Mouse (Mus musculus): ENCODE measurements at regions not wholly inside any gene's neighbourhood (a gene's known extent, or its start where the extent isn't known, plus 50 kb on each side); places are given as distances from the start of the nearest gene placed in this dataset.

DNA sequence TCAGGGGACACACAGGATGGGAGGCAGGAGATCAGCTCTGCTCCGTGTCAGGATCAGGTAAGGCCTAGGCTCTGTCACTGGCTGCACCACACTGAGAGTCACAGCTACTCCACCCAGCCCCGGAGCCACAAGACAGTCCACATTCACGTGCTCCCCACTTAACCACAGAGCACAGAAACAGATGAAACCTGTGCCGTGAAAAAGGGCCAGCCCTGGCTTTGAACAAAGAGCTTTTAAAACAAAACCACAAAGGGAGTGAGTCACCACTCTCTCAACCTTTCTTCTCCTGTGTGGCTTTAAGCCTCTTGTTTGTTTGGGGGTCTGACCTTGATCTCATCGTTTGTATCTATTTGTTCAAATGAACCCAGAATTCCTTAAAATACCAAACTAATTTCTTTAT lies 150.6 kb downstream of the Klf5 start:
- no peaks in the 10 kb centered on the region for H3K9me3 ChIP-seq
- no peaks in the 10 kb centered on the region for H3K4me1 ChIP-seq
- WGBS = 65% methylated on average over 5 of the region's 5 CpGs
- H3K36me3 ChIP-seq (replicated peaks) = no peaks in the 10 kb centered on the region
- H3K27me3 ChIP-seq (replicated peaks; ENCODE audit: low read depth, poor library complexity, severe bottlenecking) = no peaks in the 10 kb centered on the region
- H3K4me3 ChIP-seq = no peak overlapping the region
- DNase-seq (ENCODE audit: low spot score) = no peak
- no peak overlapping the region for H3K27ac ChIP-seq (replicated peaks)

DNA sequence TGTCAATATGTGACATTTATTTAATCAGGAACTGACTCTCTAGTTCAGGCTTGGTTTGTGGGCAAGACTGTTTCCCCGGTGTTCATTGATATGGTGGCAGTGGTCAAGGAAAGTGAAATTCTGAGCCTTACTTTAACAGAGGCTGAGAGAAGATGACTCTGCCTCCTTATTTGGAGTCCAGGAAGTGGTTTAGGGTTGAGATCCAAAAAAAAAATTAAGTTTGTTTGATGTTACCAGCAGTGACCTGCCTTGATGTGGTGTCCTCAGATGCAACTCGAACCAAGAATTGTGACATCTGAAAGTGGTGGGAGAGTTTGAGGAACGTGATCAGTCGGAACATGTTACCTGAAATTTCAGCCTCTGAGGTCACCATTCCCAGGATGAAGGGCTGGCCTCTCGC lies 151.4 kb downstream of the Klf5 start:
- Histone ChIP-seq H3K27me3 (replicated peaks; ENCODE audit: low read depth, poor library complexity, severe bottlenecking) (no peaks in the 10 kb centered on the region), H3K9me3 (no peaks in the 10 kb centered on the region), H3K4me1 (no peaks in the 10 kb centered on the region), H3K27ac (replicated peaks) (no peak overlapping the region), H3K36me3 (replicated peaks) (no peaks in the 10 kb centered on the region), H3K4me3 (no peak overlapping the region)
- WGBS = 92% methylated on average over 5 of the region's 5 CpGs
- DNase-seq (ENCODE audit: low spot score) = no peak

GRCm38 (mm10) chr14:99451110-99451795 lies 152.8 kb downstream of the Klf5 start:
- 88% methylated on average over 11 of the region's 11 CpGs for WGBS
- no peak overlapping the region for H3K4me3 ChIP-seq
- H3K4me1 ChIP-seq = no peaks in the 10 kb centered on the region
- H3K36me3 ChIP-seq (replicated peaks) = no peaks in the 10 kb centered on the region
- no peaks in the 10 kb centered on the region for H3K27me3 ChIP-seq (replicated peaks; ENCODE audit: low read depth, poor library complexity, severe bottlenecking)
- H3K27ac ChIP-seq (replicated peaks) = no peak overlapping the region
- no peak for DNase-seq (ENCODE audit: low spot score)
- H3K9me3 ChIP-seq = no peaks in the 10 kb centered on the region

DNA sequence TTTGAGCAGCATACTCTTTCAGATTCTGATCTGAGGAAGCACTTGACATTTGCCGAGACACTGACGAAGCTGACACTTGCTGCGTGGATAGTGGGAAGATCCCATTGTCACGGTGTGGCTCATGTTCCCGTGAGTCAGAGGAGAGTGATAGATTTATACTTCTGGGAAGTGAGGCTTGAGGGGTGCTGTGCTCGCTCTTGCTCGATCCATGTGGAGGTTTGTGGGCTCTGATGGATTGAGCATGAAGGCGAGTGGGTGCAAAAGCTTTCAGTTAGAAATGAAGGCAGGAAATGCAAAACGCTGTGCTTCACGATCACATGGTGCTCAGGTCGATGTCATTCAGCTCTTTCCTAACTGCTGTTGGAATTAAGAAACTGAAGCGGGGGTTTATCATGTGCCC lies 155.4 kb downstream of the Klf5 start:
- H3K36me3 ChIP-seq (replicated peaks) = no peaks in the 10 kb centered on the region
- no peaks in the 10 kb centered on the region for H3K27me3 ChIP-seq (replicated peaks; ENCODE audit: low read depth, poor library complexity, severe bottlenecking)
- no peak for DNase-seq (ENCODE audit: low spot score)
- no peak overlapping the region for H3K27ac ChIP-seq (replicated peaks)
- H3K4me3 ChIP-seq = no peak overlapping the region
- H3K9me3 ChIP-seq = no peaks in the 10 kb centered on the region
- no peaks in the 10 kb centered on the region for H3K4me1 ChIP-seq
- WGBS = 90% methylated on average over 12 of the region's 12 CpGs

GRCm38 (mm10) chr14:99456555-99456954 lies 158.1 kb downstream of the Klf5 start:
- H3K4me1 ChIP-seq = no peaks in the 10 kb centered on the region
- no peak overlapping the region for H3K4me3 ChIP-seq
- no peak for DNase-seq (ENCODE audit: low spot score)
- H3K9me3 ChIP-seq = no peaks in the 10 kb centered on the region
- 90% methylated on average over 10 of the region's 10 CpGs for WGBS
- no peak overlapping the region for H3K27ac ChIP-seq (replicated peaks)
- H3K27me3 ChIP-seq (replicated peaks; ENCODE audit: low read depth, poor library complexity, severe bottlenecking) = no peaks in the 10 kb centered on the region
- no peaks in the 10 kb centered on the region for H3K36me3 ChIP-seq (replicated peaks)

DNA sequence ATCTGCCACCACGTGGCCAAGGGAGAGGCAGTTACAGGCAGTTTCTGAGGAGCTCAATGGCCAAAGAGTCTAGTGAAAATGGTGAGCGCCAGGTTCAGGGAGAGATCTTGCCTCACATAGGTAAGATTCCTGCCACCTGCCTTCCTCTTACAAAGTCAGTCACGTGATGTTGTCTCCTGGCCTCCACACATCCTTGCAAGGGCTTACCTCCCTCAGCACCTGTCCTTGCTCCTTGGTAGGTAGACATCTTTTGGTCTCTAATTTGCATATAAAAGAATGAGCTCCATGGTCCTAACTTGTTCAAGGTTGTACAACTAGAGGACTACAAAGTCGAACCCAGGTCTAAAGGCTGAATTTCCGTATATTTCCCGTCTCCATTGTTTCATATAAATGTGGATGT lies 159.1 kb downstream of the Klf5 start:
- 85% methylated on average over 6 of the region's 6 CpGs for WGBS
- no peaks in the 10 kb centered on the region for H3K27me3 ChIP-seq (replicated peaks; ENCODE audit: low read depth, poor library complexity, severe bottlenecking)
- H3K27ac ChIP-seq (replicated peaks) = no peak overlapping the region

DNA sequence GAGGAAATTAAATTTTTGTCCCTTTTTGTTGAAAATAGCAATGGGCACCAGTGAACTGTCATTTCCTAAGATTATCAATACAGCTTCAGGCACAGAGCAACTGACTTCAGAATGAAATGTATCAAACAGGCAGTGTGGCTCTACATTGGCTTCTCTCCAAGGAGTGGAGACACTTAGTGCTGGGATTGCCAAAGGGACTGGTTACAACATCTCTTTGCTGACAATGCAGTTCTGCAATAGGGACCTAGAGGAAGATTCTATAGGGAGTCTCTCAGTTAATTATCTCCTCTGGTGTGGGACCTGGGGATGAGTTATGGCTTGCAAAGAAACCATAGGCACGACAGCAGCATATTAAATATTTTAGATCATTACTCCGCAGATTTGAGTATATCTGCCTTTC lies 173.6 kb downstream of the Klf5 start:
- no peak for DNase-seq (ENCODE audit: low spot score)
- Histone ChIP-seq H3K27ac (replicated peaks) (no peak overlapping the region), H3K36me3 (replicated peaks) (no peaks in the 10 kb centered on the region), H3K4me3 (no peak overlapping the region), H3K4me1 (no peaks in the 10 kb centered on the region), H3K9me3 (no peaks in the 10 kb centered on the region), H3K27me3 (replicated peaks; ENCODE audit: low read depth, poor library complexity, severe bottlenecking) (no peaks in the 10 kb centered on the region)
- whole genome bisulfite sequencing = 90% methylated on average over 2 of the region's 2 CpGs

More for the DNA sequence above, 159.1 kb downstream of the Klf5 start:
- Histone ChIP-seq H3K4me3 (no peak overlapping the region), H3K4me1 (no peaks in the 10 kb centered on the region), H3K36me3 (replicated peaks) (no peaks in the 10 kb centered on the region), H3K9me3 (no peaks in the 10 kb centered on the region)
- DNase-seq (ENCODE audit: low spot score) = no peak

GRCm38 (mm10) chr14:99475271-99475670 lies 176.8 kb downstream of the Klf5 start:
- H3K9me3 ChIP-seq = no peaks in the 10 kb centered on the region
- WGBS = 68% methylated on average over 8 of the region's 8 CpGs
- no peak overlapping the region for H3K4me3 ChIP-seq
- no peak overlapping the region for H3K27ac ChIP-seq (replicated peaks)
- no peaks in the 10 kb centered on the region for H3K27me3 ChIP-seq (replicated peaks; ENCODE audit: low read depth, poor library complexity, severe bottlenecking)
- no peaks in the 10 kb centered on the region for H3K36me3 ChIP-seq (replicated peaks)
- DNase-seq (ENCODE audit: low spot score) = no peak
- peaks cover 3% of the 10 kb centered on the region for H3K4me1 ChIP-seq

GRCm38 (mm10) chr14:99480325-99481077 lies 182.0 kb downstream of the Klf5 start:
- WGBS = 47% methylated on average over 10 of the region's 10 CpGs
- Histone ChIP-seq H3K36me3 (replicated peaks) (no peaks in the 10 kb centered on the region), H3K4me1 (peaks cover 12% of the 10 kb centered on the region), H3K9me3 (no peaks in the 10 kb centered on the region), H3K4me3 (no peak overlapping the region), H3K27ac (replicated peaks) (no peak overlapping the region), H3K27me3 (replicated peaks; ENCODE audit: low read depth, poor library complexity, severe bottlenecking) (no peaks in the 10 kb centered on the region)
- DNase-seq (ENCODE audit: low spot score) = peak; percentile 14

DNA sequence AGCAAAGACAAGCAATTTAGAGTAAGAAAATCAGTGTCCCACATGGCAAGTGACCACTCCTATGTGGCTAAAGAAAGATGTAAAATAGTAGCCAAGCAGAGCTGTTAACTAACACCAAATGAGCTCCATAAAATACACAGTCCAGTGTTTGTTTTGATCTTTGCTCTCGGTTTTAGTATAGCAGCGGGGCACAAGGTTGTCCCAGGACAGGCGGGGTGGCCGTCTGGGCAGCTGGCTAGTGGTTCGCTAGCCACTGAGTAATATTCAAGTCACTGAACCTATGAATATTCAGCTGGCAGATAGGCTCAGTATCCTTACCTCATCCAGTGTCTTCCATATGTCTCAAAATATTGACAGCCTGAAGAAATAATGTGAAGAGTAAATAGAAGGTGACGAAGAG lies 189.5 kb downstream of the Klf5 start:
- WGBS = 73% methylated on average over 6 of the region's 6 CpGs
- no peak overlapping the region for H3K27ac ChIP-seq (replicated peaks)

GRCm38 (mm10) chr14:99493197-99493596 lies 194.7 kb downstream of the Klf5 start:
- Histone ChIP-seq H3K4me1 (no peaks in the 10 kb centered on the region), H3K9me3 (no peaks in the 10 kb centered on the region), H3K27ac (replicated peaks) (no peak overlapping the region), H3K36me3 (replicated peaks) (no peaks in the 10 kb centered on the region), H3K27me3 (replicated peaks; ENCODE audit: low read depth, poor library complexity, severe bottlenecking) (no peaks in the 10 kb centered on the region), H3K4me3 (no peak overlapping the region)
- DNase-seq (ENCODE audit: low spot score) = no peak
- 84% methylated on average over 4 of the region's 4 CpGs for WGBS

More for the DNA sequence above, 189.5 kb downstream of the Klf5 start:
- H3K9me3 ChIP-seq = no peaks in the 10 kb centered on the region
- no peaks in the 10 kb centered on the region for H3K4me1 ChIP-seq
- H3K4me3 ChIP-seq = no peak overlapping the region
- DNase-seq (ENCODE audit: low spot score) = no peak
- H3K36me3 ChIP-seq (replicated peaks) = no peaks in the 10 kb centered on the region
- H3K27me3 ChIP-seq (replicated peaks; ENCODE audit: low read depth, poor library complexity, severe bottlenecking) = no peaks in the 10 kb centered on the region

DNA sequence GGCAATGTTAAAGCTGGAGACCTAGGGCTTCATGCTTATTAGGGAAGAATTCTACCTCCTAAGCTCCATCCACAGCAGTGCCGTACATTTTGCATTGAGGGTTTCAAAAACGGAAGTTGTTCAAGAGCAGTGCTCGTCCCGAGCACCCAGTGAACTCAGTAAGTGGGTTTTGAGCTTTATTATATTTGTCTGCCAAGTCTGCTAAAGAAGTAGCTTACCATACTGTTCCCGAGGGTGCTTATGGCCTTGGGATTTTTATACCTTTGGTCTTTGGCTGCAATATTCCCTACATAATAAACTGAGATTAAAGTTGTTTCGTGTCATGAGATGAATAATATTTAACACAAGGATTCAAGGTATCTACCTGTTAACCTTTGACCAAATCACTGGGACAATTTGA lies 195.2 kb downstream of the Klf5 start:
- H3K9me3 ChIP-seq = no peaks in the 10 kb centered on the region
- no peaks in the 10 kb centered on the region for H3K4me1 ChIP-seq
- DNase-seq (ENCODE audit: low spot score) = no peak
- 89% methylated on average over 6 of the region's 6 CpGs for WGBS
- no peaks in the 10 kb centered on the region for H3K27me3 ChIP-seq (replicated peaks; ENCODE audit: low read depth, poor library complexity, severe bottlenecking)
- H3K4me3 ChIP-seq = no peak overlapping the region
- H3K36me3 ChIP-seq (replicated peaks) = no peaks in the 10 kb centered on the region
- H3K27ac ChIP-seq (replicated peaks) = no peak overlapping the region

Data from embryonic facial prominence, embryonic 10.5 days (tissue).